In the genomic region with DNA sequence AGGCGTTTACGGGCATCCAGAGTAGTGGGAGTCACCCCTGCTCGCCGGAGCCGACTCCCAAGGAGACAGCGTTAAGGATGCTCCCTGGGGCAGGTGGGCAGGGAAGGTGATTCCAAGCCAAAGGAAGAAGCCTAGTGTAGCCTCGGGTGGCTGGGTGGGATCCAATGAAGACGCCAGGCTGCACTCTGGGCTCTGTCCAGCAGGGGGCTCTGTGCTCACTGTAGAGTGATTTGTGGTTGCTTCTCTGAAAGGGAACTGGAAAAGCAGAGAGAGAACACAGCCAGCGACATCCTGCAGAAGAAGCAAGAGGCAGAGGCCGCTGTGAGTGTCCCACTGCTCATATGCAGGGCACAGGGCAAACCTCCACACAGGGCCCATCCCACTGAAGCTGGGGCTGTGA, we compare ENCODE assay signal across 8 mouse cellular contexts. TPM values are rescaled to one million over a fixed set of nuclear protein-coding genes. Genes with fewer than 3 reads are reported as not detected.
DNase-seq lines count a peak whose midpoint lies in the region; ATAC-seq and TF ChIP-seq lines count a peak whose summit lies in the region.

No protein-coding gene starts in this region.

- 43% methylated on average over 10 of the region's 10 CpGs for WGBS in embryonic facial prominence, embryonic 11.5 days
- 33% methylated on average over 10 of the region's 10 CpGs for WGBS in lung, postnatal 0 days

- H3K4me2 ChIP-seq in CH12.LX (ENCODE audit: insufficient read depth, low read depth, poor library complexity, severe bottlenecking): no peak overlapping the region
- no peak overlapping the region for H3K4me2 ChIP-seq in embryonic facial prominence, embryonic 11.5 days (ENCODE audit: low read depth, low read length)
- H3K4me2 ChIP-seq in lung, postnatal 0 days (replicated peaks; ENCODE audit: low read depth, low read length): no peak overlapping the region

- H3K4me1 ChIP-seq in CH12.LX (ENCODE audit: control insufficient read depth in 1 of 2, insufficient read depth in 2 of 2): peaks cover 3 to 6% of the 10 kb centered on the region in 2 experiments; a peak in 3 of 4 replicates
- H3K4me1 ChIP-seq in embryonic facial prominence, embryonic 11.5 days (ENCODE audit: control insufficient read depth, insufficient read depth, low read length): no peaks in the 10 kb centered on the region
- no peaks in the 10 kb centered on the region for H3K4me1 ChIP-seq in lung, postnatal 0 days (ENCODE audit: insufficient read depth, low read depth, low read length)

- no peak overlapping the region for H3K4me3 ChIP-seq in CH12.LX (replicated peaks in 1 of 3; ENCODE audit: low read depth in 2 of 3, low read length in 2 of 3, poor library complexity in 1 of 3)
- no peak overlapping the region for H3K4me3 ChIP-seq in embryonic facial prominence, embryonic 11.5 days (ENCODE audit: low read depth, low read length)
- H3K4me3 ChIP-seq in layer of hippocampus, adult 2 months: no peak overlapping the region
- no peak overlapping the region for H3K4me3 ChIP-seq in lung, postnatal 0 days (ENCODE audit: low read depth, low read length)

- no peaks in the 10 kb centered on the region for H3K27me3 ChIP-seq in CH12.LX (replicated peaks)
- no peaks in the 10 kb centered on the region for H3K27me3 ChIP-seq in embryonic facial prominence, embryonic 11.5 days (ENCODE audit: control insufficient read depth, insufficient read depth, low read length)
- H3K27me3 ChIP-seq in lung, postnatal 0 days (replicated peaks; ENCODE audit: insufficient read depth, low read length): no peaks in the 10 kb centered on the region

- no peaks in the 10 kb centered on the region for H3K79me2 ChIP-seq in CH12.LX (replicated peaks; ENCODE audit: control insufficient read depth, extremely low read depth, insufficient read depth, poor library complexity, severe bottlenecking)

- H3K9ac ChIP-seq in CH12.LX (ENCODE audit: insufficient read depth, low read depth): no peak overlapping the region
- H3K9ac ChIP-seq in embryonic facial prominence, embryonic 11.5 days (replicated peaks; ENCODE audit: low read length): no peak overlapping the region
- H3K9ac ChIP-seq in lung, postnatal 0 days (replicated peaks; ENCODE audit: low read depth): no peak overlapping the region

- H3K36me3 ChIP-seq in CH12.LX (replicated peaks in 1 of 2; ENCODE audit: control insufficient read depth in 1 of 2, insufficient read depth in 1 of 2, low read length in 1 of 2): peaks cover 74 to 95% of the 10 kb centered on the region in 2 experiments
- peaks cover 24% of the 10 kb centered on the region for H3K36me3 ChIP-seq in embryonic facial prominence, embryonic 11.5 days (replicated peaks; ENCODE audit: control insufficient read depth, insufficient read depth, low read depth, low read length)
- no peaks in the 10 kb centered on the region for H3K36me3 ChIP-seq in lung, postnatal 0 days (ENCODE audit: insufficient read depth, low read length)

- peaks cover 5% of the 10 kb centered on the region for H3K9me3 ChIP-seq in CH12.LX (replicated peaks; ENCODE audit: low read length)
- H3K9me3 ChIP-seq in embryonic facial prominence, embryonic 11.5 days (replicated peaks; ENCODE audit: control insufficient read depth, low read length): no peaks in the 10 kb centered on the region
- H3K9me3 ChIP-seq in lung, postnatal 0 days (ENCODE audit: low read length): no peaks in the 10 kb centered on the region

- dilution Hi-C loops in CH12.LX (cut with MboI; ENCODE audit: extremely low pct_ligation_motif_present, extremely low pct_unique_long_range_greater_than_20kb, low sequenced_read_pairs): no loop called here

- DNase-seq in CH12.LX (ENCODE audit: extremely low read depth): peak; percentile 80
- peak; percentile 83 to 89 for DNase-seq in adrenal gland, postnatal 36 days
- peak; percentile 90 for DNase-seq in embryonic facial prominence, embryonic 11.5 days (ENCODE audit: low spot score)
- peak; percentile 65 to 79 for DNase-seq in heart, adult 9 months (ENCODE audit: low spot score in 2 of 2)
- peak; percentile 81 to 95 for DNase-seq in layer of hippocampus, adult 2 months (ENCODE audit: low spot score in 2 of 2)
- peak; percentile 78 for DNase-seq in lung, postnatal 0 days (ENCODE audit: low spot score)
- peak; percentile 88 for DNase-seq in ovary, postnatal 14 days (ENCODE audit: low spot score)
- DNase-seq in thymus, postnatal 36 days: peak; percentile 79 to 86

- H3K27ac ChIP-seq in CH12.LX (ENCODE audit: insufficient read depth, low read depth): 0 out of 2 replicates have a peak overlapping the region, but pooled peaks have one; percentile 11
- H3K27ac ChIP-seq in embryonic facial prominence, embryonic 11.5 days (replicated peaks; ENCODE audit: low read depth, low read length): no peak overlapping the region
- H3K27ac ChIP-seq in layer of hippocampus, adult 2 months: peak overlapping the region; percentile 36; the same call in 1 of the 2 replicates
- no peak overlapping the region for H3K27ac ChIP-seq in lung, postnatal 0 days (ENCODE audit: low read length)

- TF ChIP-seq RAD21 in CH12.LX (IDR thresholded peaks at IDR 0.05; ENCODE audit: low read depth, low read length): peak; percentile 48

- peak; percentile 80 to 82 for TF ChIP-seq CTCF in CH12.LX (conservative IDR thresholded peaks at IDR 0.05 in 1 of 2, IDR thresholded peaks at IDR 0.05 in 1 of 2; ENCODE audit: low read depth in 2 of 2, low read length in 2 of 2)
- TF ChIP-seq CTCF in layer of hippocampus, adult 2 months (conservative IDR thresholded peaks at IDR 0.05): peak; percentile 97
- peak; percentile 92 for TF ChIP-seq CTCF in lung, postnatal 0 days (IDR thresholded peaks at IDR 0.05)

- no peak for TF ChIP-seq EP300 in CH12.LX (IDR thresholded peaks at IDR 0.05; ENCODE audit: low read length)
- TF ChIP-seq EP300 in lung, postnatal 0 days (IDR thresholded peaks at IDR 0.05): no peak

- ATAC-seq in embryonic facial prominence, embryonic 11.5 days (replicated peaks; ENCODE audit: insufficient number of reproducible peaks, low FRiP score, low TSS enrichment, low read depth): no peak
- no peak for ATAC-seq in lung, postnatal 0 days

- 0 out of 2 replicates have a peak, but pooled peaks have one; percentile 28 for TF ChIP-seq POLR2A in CH12.LX (IDR thresholded peaks at IDR 0.05; ENCODE audit: low read depth, low read length)

- in situ Hi-C loops in CH12.LX (cut with MboI; ENCODE audit: low pct_ligation_motif_present, low pct_unique_long_range_greater_than_20kb, low sequenced_read_pairs): loop anchor here (5.0 kb wide), 2 partner anchors 55 to 120 kb away; no protein-coding TSS in a partner anchor

TF ChIP-seq in CH12.LX, 34 proteins besides CTCF, POLR2A, EP300 and RAD21 (continues in another document):
- no peak for TF ChIP-seq USF2 (conservative IDR thresholded peaks at IDR 0.05; ENCODE audit: low read depth, low read length)
- no peak for TF ChIP-seq POLR2AphosphoS2 (IDR thresholded peaks at IDR 0.05; ENCODE audit: low read depth, low read length)
- TF ChIP-seq ZKSCAN1 (IDR thresholded peaks at IDR 0.05; ENCODE audit: borderline replicate concordance, low read depth, low read length): no peak
- TF ChIP-seq ZC3H11A (IDR thresholded peaks at IDR 0.05; ENCODE audit: low read depth, low read length): no peak
- TF ChIP-seq MAX (IDR thresholded peaks at IDR 0.05; ENCODE audit: low read length): no peak
- peak; percentile 51 for TF ChIP-seq SMC3 (IDR thresholded peaks at IDR 0.05; ENCODE audit: low read depth, low read length)
- peak; percentile 37; the same call in 1 of the 2 replicates for TF ChIP-seq IRF4 (IDR thresholded peaks at IDR 0.05; ENCODE audit: low read depth, low read length)

RNA-seq across cellular contexts. Expression of gene Thap3, which starts 11.0 kb away (rescaled TPM):
- total RNA-seq in CH12.LX (2012; rRNA removed) (20.0 and 27.6 TPM in 2 replicates), CH12.LX (2014; rRNA removed) (10.1 and 12.8 TPM in 2 replicates)
- 11.0 and 11.7 TPM in 2 replicates for polyA plus RNA-seq in CH12.LX (2012; ENCODE audit: insufficient read length, low read depth)
- total RNA-seq in adrenal gland, postnatal 36 days (2021): 10 to 100 TPM; 19.5 to 20.5 TPM
- polyA plus RNA-seq in embryonic facial prominence, embryonic 11.5 days (2014; fragmentation: Nextera tagmentation; extraction: Ambion mirVana): 22.2 and 22.4 TPM in 2 replicates
- total RNA-seq in layer of hippocampus, adult 2 months (2021): 10 to 100 TPM; 26.8 to 29.7 TPM
- 31.0 and 33.3 TPM in 2 replicates for polyA plus RNA-seq in lung, postnatal 0 days (2015; fragmentation: Nextera tagmentation; extraction: Ambion mirVana)

RNA-seq across cellular contexts. Expression of gene Phf13, which starts 18.3 kb away (rescaled TPM):
- 4.9 and 5.0 TPM in 2 replicates for total RNA-seq in CH12.LX (2012; rRNA removed)
- 1.9 and 2.1 TPM in 2 replicates for total RNA-seq in CH12.LX (2014; rRNA removed)
- polyA plus RNA-seq in CH12.LX (2012; ENCODE audit: insufficient read length, low read depth): 3.9 and 4.9 TPM in 2 replicates
- 10 to 100 TPM; 17.2 to 17.7 TPM for total RNA-seq in adrenal gland, postnatal 36 days (2021)
- 23.1 and 25.8 TPM in 2 replicates for polyA plus RNA-seq in embryonic facial prominence, embryonic 11.5 days (2014; fragmentation: Nextera tagmentation; extraction: Ambion mirVana)
- 10 to 100 TPM; 10.5 to 10.8 TPM for total RNA-seq in layer of hippocampus, adult 2 months (2021)
- polyA plus RNA-seq in lung, postnatal 0 days (2015; fragmentation: Nextera tagmentation; extraction: Ambion mirVana): 18.0 TPM in 2 replicates

RNA-seq across cellular contexts. Expression of gene Klhl21, which starts 30.9 kb away (rescaled TPM):
- total RNA-seq in CH12.LX (2012; rRNA removed): 7.1 and 9.5 TPM in 2 replicates
- 4.4 and 4.9 TPM in 2 replicates for total RNA-seq in CH12.LX (2014; rRNA removed)
- polyA plus RNA-seq in CH12.LX (2012; ENCODE audit: insufficient read length, low read depth): 9.1 and 9.4 TPM in 2 replicates
- 10 to 100 TPM; 21.7 to 29.7 TPM for total RNA-seq in adrenal gland, postnatal 36 days (2021)
- polyA plus RNA-seq in embryonic facial prominence, embryonic 11.5 days (2014; fragmentation: Nextera tagmentation; extraction: Ambion mirVana): 3.2 TPM in 2 replicates
- 10 to 100 TPM; 19.4 to 23.2 TPM for total RNA-seq in layer of hippocampus, adult 2 months (2021)
- polyA plus RNA-seq in lung, postnatal 0 days (2015; fragmentation: Nextera tagmentation; extraction: Ambion mirVana): 13.4 and 13.7 TPM in 2 replicates

RNA-seq across cellular contexts. Expression of gene Dnajc11, which starts 44.3 kb away (rescaled TPM):
- total RNA-seq in CH12.LX (2012; rRNA removed) (63.5 and 81.2 TPM in 2 replicates), CH12.LX (2014; rRNA removed) (73.7 and 75.6 TPM in 2 replicates)
- 102 and 133 TPM in 2 replicates for polyA plus RNA-seq in CH12.LX (2012; ENCODE audit: insufficient read length, low read depth)
- 10 to 100 TPM; 93.5 to 95.9 TPM for total RNA-seq in adrenal gland, postnatal 36 days (2021)
- polyA plus RNA-seq in embryonic facial prominence, embryonic 11.5 days (2014; fragmentation: Nextera tagmentation; extraction: Ambion mirVana): 75.0 and 79.3 TPM in 2 replicates
- total RNA-seq in layer of hippocampus, adult 2 months (2021): 10 to 100 TPM; 68.2 to 69.1 TPM
- 23.0 and 24.9 TPM in 2 replicates for polyA plus RNA-seq in lung, postnatal 0 days (2015; fragmentation: Nextera tagmentation; extraction: Ambion mirVana)

RNA-seq across cellular contexts. Expression of gene Zbtb48, which starts 49.7 kb away (rescaled TPM):
- total RNA-seq in CH12.LX (2012; rRNA removed): 7.4 and 10.5 TPM in 2 replicates
- total RNA-seq in CH12.LX (2014; rRNA removed): 8.6 and 10.5 TPM in 2 replicates
- 13.6 and 14.0 TPM in 2 replicates for polyA plus RNA-seq in CH12.LX (2012; ENCODE audit: insufficient read length, low read depth)
- 1 to 10 TPM; 8.6 to 9.7 TPM for total RNA-seq in adrenal gland, postnatal 36 days (2021)
- 21.1 and 21.5 TPM in 2 replicates for polyA plus RNA-seq in embryonic facial prominence, embryonic 11.5 days (2014; fragmentation: Nextera tagmentation; extraction: Ambion mirVana)
- total RNA-seq in layer of hippocampus, adult 2 months (2021): 10 to 100 TPM; 12.7 to 16.9 TPM
- 13.2 and 13.7 TPM in 2 replicates for polyA plus RNA-seq in lung, postnatal 0 days (2015; fragmentation: Nextera tagmentation; extraction: Ambion mirVana)

Comparison
In these comparisons a context has a peak if more than half of its experiments do, and no peak if none do; other contexts are left out.
1. H3K27ac ChIP-seq: peak in CH12.LX (single experiment) and layer of hippocampus, adult 2 months (single experiment); none in embryonic facial prominence, embryonic 11.5 days (single experiment) and lung, postnatal 0 days (single experiment).
2. Peak in every context shown above with its lines, with median percentiles within 50 percentile points of each other: DNase-seq and CTCF ChIP-seq.